Mouse (Mus musculus) embryonic facial prominence, embryonic 12.5 days (tissue): ENCODE data around the gene Csnk2b. TPM values are rescaled to one million over a fixed set of nuclear protein-coding genes. Genes with fewer than 3 reads are reported as not detected.

Experiments used
- ATAC-seq: fragments of 200-750 bp; cut with Nextera tagmentation; 2 replicates; pipeline ENCODE4 v1.8.0; 2017; ENCODE audit not compliant: insufficient number of reproducible peaks, insufficient read depth, low FRiP score, low TSS enrichment
- H3K27ac ChIP-seq: fragments of 300-500 bp; sonication (generic); 2 replicates; pipeline ENCODE4 v1.5.1; 2016; ENCODE audit warnings: mild to moderate bottlenecking
- H3K27me3 ChIP-seq: fragments of 300-500 bp; sonication (generic); 2 replicates; pipeline ENCODE4 v1.6.1; 2016; ENCODE audit warnings: mild to moderate bottlenecking, moderate library complexity
- H3K36me3 ChIP-seq: fragments of 300-500 bp; sonication (generic); 2 replicates; pipeline ENCODE4 v1.6.1; 2016; ENCODE audit warnings: mild to moderate bottlenecking
- H3K4me1 ChIP-seq: fragments of 300-500 bp; sonication (generic); 2 replicates; pipeline ENCODE4 v1.6.1; 2016
- H3K4me2 ChIP-seq: fragments of 300-500 bp; sonication (generic); replicated peaks from 2 replicates; pipeline ENCODE4 v1.6.1; 2016; ENCODE audit warnings: mild to moderate bottlenecking, moderate library complexity
- H3K4me3 ChIP-seq: fragments of 300-500 bp; sonication (generic); 2 replicates; pipeline ENCODE4 v1.5.1; 2016; ENCODE audit warnings: mild to moderate bottlenecking
- H3K9ac ChIP-seq: fragments of 300-500 bp; sonication (generic); 2 replicates; pipeline ENCODE4 v1.6.1; 2016; ENCODE audit warnings: mild to moderate bottlenecking, moderate library complexity
- H3K9me3 ChIP-seq: fragments of 300-500 bp; sonication (generic); 2 replicates; pipeline ENCODE4 v1.6.1; 2016; ENCODE audit warnings: mild to moderate bottlenecking, moderate library complexity
- WGBS: fragments of 180-500 bp; shearing (Covaris S2); methylation state at CpG from one replicate; pipeline ENCODE4 v1.1.7; 2016; 5-methylcytosine and 5-hydroxymethylcytosine counted together
- polyA plus RNA-seq: library from polyadenylated mRNA; unstranded; fragments of >200 nt; fragmentation: Nextera tagmentation; extraction: Ambion mirVana; gene quantifications from 2 replicates; pipeline ENCODE4 v1.2.1, GENCODE M21; 2016

Csnk2b gene
- polyA plus RNA-seq, 1 experiment from 2014 or later: 254 TPM

DNA sequence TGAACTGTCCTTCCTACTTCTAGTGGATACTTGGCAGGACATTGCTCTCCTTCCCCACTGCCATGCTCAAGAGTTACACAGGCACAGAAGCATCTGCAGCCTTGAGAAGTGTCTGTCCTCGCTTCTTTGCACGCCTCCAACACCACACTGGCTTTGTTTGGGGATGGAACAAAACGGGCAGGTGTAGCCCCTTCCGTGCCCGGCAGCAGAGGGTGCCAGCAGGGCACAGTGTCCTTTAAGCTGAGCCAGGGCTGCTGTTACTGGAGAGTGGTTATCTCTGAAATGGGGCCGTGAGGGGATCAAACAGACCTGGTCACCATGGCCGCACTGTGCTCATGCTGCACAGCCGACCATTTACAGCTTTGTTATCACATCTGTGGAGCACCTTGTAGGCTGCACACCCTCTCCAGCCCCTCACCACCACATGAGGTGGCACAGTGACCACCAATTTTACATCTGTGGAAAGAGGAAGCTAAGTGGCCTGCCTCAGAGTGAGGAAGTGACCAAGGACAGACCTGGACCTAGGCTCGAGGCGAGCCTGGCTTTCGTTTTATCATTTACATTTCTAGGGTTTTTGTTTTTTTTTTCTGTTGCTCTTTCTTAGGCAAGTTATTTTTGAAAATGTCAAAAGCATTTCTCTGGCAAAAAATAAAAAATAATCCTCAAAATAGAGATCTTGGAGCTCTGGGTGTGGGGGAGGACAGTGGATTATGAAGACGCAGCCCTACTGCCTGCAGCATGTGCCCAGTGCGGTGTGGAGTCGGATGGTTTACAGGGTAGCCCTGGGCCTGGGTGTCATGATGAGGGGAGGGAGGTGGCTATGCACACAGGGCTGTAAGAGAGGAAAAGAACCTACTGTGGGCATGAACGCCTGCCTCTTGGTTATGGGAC lies 27.1 kb downstream of the Csnk2b start:
- WGBS: 94% methylated on average over 15 of the region's 15 CpGs

GRCm38 (mm10) chr17:35092403-35093198 lies 29.3 kb downstream of the Csnk2b start:
- no peak for ATAC-seq

More for the DNA sequence above, 27.1 kb downstream of the Csnk2b start:
- Histone ChIP-seq H3K4me2 (no peak overlapping the region), H3K36me3 (peaks cover 75% of the 10 kb centered on the region), H3K27ac (no peak overlapping the region), H3K9me3 (no peaks in the 10 kb centered on the region), H3K9ac (no peak overlapping the region), H3K27me3 (no peaks in the 10 kb centered on the region), H3K4me1 (peaks cover 11% of the 10 kb centered on the region), H3K4me3 (no peak overlapping the region)
- no peak for ATAC-seq

GRCm38 (mm10) chr17:35090166-35090932 lies 31.5 kb downstream of the Csnk2b start:
- H3K4me3 ChIP-seq: peak overlapping the region; percentile 49
- no peak overlapping the region for H3K27ac ChIP-seq
- ATAC-seq: no peak
- H3K9ac ChIP-seq: peak overlapping the region; percentile 70
- H3K36me3 ChIP-seq: peaks cover 37% of the 10 kb centered on the region
- WGBS: 67% methylated on average over 8 of the region's 8 CpGs
- no peaks in the 10 kb centered on the region for H3K27me3 ChIP-seq
- peak overlapping the region; percentile 50 for H3K4me2 ChIP-seq
- H3K4me1 ChIP-seq: peaks cover 11% of the 10 kb centered on the region
- no peaks in the 10 kb centered on the region for H3K9me3 ChIP-seq

More at GRCm38 (mm10) chr17:35092403-35093198, 29.3 kb downstream of the Csnk2b start:
- H3K4me3 ChIP-seq: no peak overlapping the region
- WGBS: 87% methylated on average over 14 of the region's 14 CpGs
- no peak overlapping the region for H3K4me2 ChIP-seq
- H3K27ac ChIP-seq: no peak overlapping the region
- no peaks in the 10 kb centered on the region for H3K9me3 ChIP-seq
- no peak overlapping the region for H3K9ac ChIP-seq
- no peaks in the 10 kb centered on the region for H3K27me3 ChIP-seq
- peaks cover 11% of the 10 kb centered on the region for H3K4me1 ChIP-seq
- H3K36me3 ChIP-seq: peaks cover 57% of the 10 kb centered on the region

- WGBS: 3% methylated on average over 67 of the region's 67 CpGs
- ATAC-seq: peak; percentile 94
- H3K9ac ChIP-seq: peak within 1 kb of the TSS; percentile 70
- H3K4me2 ChIP-seq: peak within 1 kb of the TSS; percentile 50
- H3K36me3 ChIP-seq: peaks cover 25% of the 10 kb centered on the region
- H3K27me3 ChIP-seq: no peaks in the 10 kb centered on the region
- H3K9me3 ChIP-seq: no peaks in the 10 kb centered on the region
- peak within 1 kb of the TSS; percentile 89 for H3K27ac ChIP-seq
- H3K4me1 ChIP-seq: peaks cover 11% of the 10 kb centered on the region
- H3K4me3 ChIP-seq: peak within 1 kb of the TSS; percentile 49
Observed at GRCm38 (mm10) chr17:35088825-35089644, 32.8 kb downstream of the Csnk2b start, which contains the start of gene Abhd16a. Gene Abhd16a, plus strand, starts transcription at chr17:35089263.

GRCm38 (mm10) chr17:35088151-35088550 lies 33.7 kb downstream of the Csnk2b start:
- H3K4me2 ChIP-seq: no peak overlapping the region
- H3K27me3 ChIP-seq: no peaks in the 10 kb centered on the region
- H3K9ac ChIP-seq: no peak overlapping the region
- H3K4me3 ChIP-seq: no peak overlapping the region
- no peak overlapping the region for H3K27ac ChIP-seq
- peaks cover 11% of the 10 kb centered on the region for H3K4me1 ChIP-seq
- H3K36me3 ChIP-seq: peaks cover 19% of the 10 kb centered on the region
- no peaks in the 10 kb centered on the region for H3K9me3 ChIP-seq
- no peak for ATAC-seq
- 50% methylated on average over 2 of the region's 2 CpGs for WGBS

- H3K9ac ChIP-seq: no peak within 1 kb of the TSS
- no peak within 1 kb of the TSS for H3K4me3 ChIP-seq
- WGBS: 83% methylated on average over 7 of the region's 7 CpGs
- H3K4me2 ChIP-seq: no peak within 1 kb of the TSS
- no peak for ATAC-seq
- H3K27me3 ChIP-seq: no peaks in the 10 kb centered on the region
- H3K9me3 ChIP-seq: no peaks in the 10 kb centered on the region
- no peak within 1 kb of the TSS for H3K27ac ChIP-seq
- peaks cover 6% of the 10 kb centered on the region for H3K4me1 ChIP-seq
- H3K36me3 ChIP-seq: no peaks in the 10 kb centered on the region
Observed at GRCm38 (mm10) chr17:35085208-35085865, 36.5 kb downstream of the Csnk2b start, which contains the start of gene Ly6g6f. Gene Ly6g6f, minus strand, starts transcription at chr17:35085610.

DNA sequence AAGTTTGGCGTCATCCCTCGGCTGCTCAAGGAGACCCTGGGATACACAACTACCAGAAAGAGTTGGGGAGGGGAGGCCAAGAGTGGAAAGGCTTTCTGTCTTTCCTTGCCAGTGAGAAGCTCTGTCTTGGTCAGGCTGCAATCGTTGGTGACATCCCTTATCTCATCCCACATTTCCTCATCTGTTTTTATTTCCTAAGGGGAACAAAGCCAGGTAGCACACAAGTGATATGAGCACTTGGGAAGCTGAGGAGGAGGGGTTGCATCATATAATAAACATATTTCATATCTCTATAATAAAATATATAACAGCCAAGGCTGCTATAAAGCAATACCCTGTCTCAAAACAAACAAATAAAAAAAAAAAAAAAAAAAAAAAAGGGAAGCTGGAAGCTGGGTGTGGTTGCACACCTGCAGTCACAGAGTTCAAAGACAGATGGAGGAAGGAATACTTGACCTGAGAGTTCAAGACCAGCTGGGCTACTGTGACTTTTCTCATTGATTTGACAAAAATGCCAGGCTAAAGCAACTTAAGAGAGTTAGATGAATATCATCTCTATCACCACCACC lies 37.8 kb downstream of the Csnk2b start:
- no peak overlapping the region for H3K4me2 ChIP-seq
- no peak for ATAC-seq
- H3K9me3 ChIP-seq: no peaks in the 10 kb centered on the region
- H3K27me3 ChIP-seq: peaks cover 6% of the 10 kb centered on the region; the same call in 1 of the 2 replicates
- no peak overlapping the region for H3K27ac ChIP-seq
- H3K4me3 ChIP-seq: no peak overlapping the region
- 85% methylated on average over 3 of the region's 3 CpGs for WGBS
- no peaks in the 10 kb centered on the region for H3K36me3 ChIP-seq
- no peak overlapping the region for H3K9ac ChIP-seq
- H3K4me1 ChIP-seq: 0 out of 2 replicates have a peak, but pooled peaks cover 4% of the 10 kb centered on the region

DNA sequence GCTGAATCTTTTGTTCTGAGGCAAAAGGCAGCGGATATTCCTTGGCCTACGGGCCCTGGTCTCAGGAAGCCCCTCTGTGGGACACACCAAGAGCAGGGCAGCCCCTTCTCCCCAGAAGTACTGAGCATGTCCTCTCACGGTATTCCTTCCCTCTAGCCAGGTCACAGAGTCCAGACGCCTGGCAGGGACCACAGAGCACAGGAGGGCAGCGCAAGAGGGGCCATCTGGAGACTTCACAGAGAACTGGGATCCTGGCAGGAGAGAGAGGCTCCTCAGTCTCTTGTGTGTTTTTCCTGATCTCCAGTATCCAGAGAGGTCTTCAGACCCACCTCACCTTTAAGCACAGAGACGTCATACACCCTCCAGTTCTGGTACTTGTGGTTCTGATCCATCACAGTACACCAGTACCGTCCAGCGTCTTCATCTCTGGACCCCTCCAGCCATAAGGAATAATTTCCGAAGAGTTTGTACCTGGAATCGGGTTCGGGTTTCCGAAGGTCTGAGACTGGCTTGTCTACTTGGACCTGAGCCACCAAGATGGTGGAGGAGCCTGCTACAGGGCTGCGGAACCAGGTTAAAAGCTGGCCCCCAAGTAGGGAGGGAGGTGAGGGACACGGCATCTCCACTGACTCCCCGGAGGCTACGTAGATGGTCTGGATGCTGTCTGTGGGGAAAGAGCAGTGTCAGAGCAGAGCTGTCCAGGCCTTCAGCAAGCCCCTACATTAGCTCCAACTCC lies 38.8 kb downstream of the Csnk2b start:
- H3K4me1 ChIP-seq: peaks cover 4% of the 10 kb centered on the region; the same call in 1 of the 2 replicates
- no peaks in the 10 kb centered on the region for H3K36me3 ChIP-seq
- H3K4me3 ChIP-seq: no peak overlapping the region
- H3K27ac ChIP-seq: no peak overlapping the region
- no peaks in the 10 kb centered on the region for H3K9me3 ChIP-seq
- H3K4me2 ChIP-seq: no peak overlapping the region
- H3K27me3 ChIP-seq: peaks cover 10% of the 10 kb centered on the region
- no peak for ATAC-seq
- 82% methylated on average over 16 of the region's 16 CpGs for WGBS
- no peak overlapping the region for H3K9ac ChIP-seq

- 68% methylated on average over 4 of the region's 4 CpGs for WGBS
- H3K27me3 ChIP-seq: peaks cover 22% of the 10 kb centered on the region
Observed at GRCm38 (mm10) chr17:35080710-35081109, 41.1 kb downstream of the Csnk2b start.

More at GRCm38 (mm10) chr17:35080710-35081109, 41.1 kb downstream of the Csnk2b start:
- Histone ChIP-seq H3K4me2 (no peak overlapping the region), H3K9ac (no peak overlapping the region), H3K4me3 (no peak overlapping the region), H3K27ac (no peak overlapping the region), H3K36me3 (no peaks in the 10 kb centered on the region), H3K9me3 (no peaks in the 10 kb centered on the region), H3K4me1 (peaks cover 23% of the 10 kb centered on the region)
- ATAC-seq: no peak
